Mouse (Mus musculus): ENCODE data around the gene Pphln1. TPM values are rescaled to one million over a fixed set of nuclear protein-coding genes. Genes with fewer than 3 reads are reported as not detected.

Pphln1 gene
- total and polyA plus RNA-seq, 2 experiments from 2014 or later = 32.3 to 37.9 TPM

- ATAC-seq = no peak
- no peaks in the 10 kb centered on the region for H3K9me3 ChIP-seq (ENCODE audit: low read length)
- WGBS = 86% methylated on average over 1 of the region's 1 CpGs
- H3K27me3 ChIP-seq (ENCODE audit: insufficient read depth, low read length) = no peaks in the 10 kb centered on the region
- TF ChIP-seq CTCF (IDR thresholded peaks at IDR 0.05; ENCODE audit: low read depth) = no peak
- no peaks in the 10 kb centered on the region for H3K4me1 ChIP-seq (ENCODE audit: insufficient read depth)
- no peak for DNase-seq
- H3K4me3 ChIP-seq (ENCODE audit: low read depth, low read length) = no peak overlapping the region
- no peaks in the 10 kb centered on the region for H3K36me3 ChIP-seq (ENCODE audit: insufficient read depth)
- H3K9ac ChIP-seq = no peak overlapping the region
- no peak overlapping the region for H3K27ac ChIP-seq (ENCODE audit: low read depth, low read length)
- no peak overlapping the region for H3K4me2 ChIP-seq (ENCODE audit: low read depth)
Observed at GRCm38 (mm10) chr15:93453296-93453695, 55.1 kb downstream of the Pphln1 start.

- H3K9ac ChIP-seq = no peak overlapping the region
- no peak for ATAC-seq
- TF ChIP-seq CTCF (IDR thresholded peaks at IDR 0.05; ENCODE audit: low read depth) = no peak
Observed at GRCm38 (mm10) chr15:93456005-93456404, 57.9 kb downstream of the Pphln1 start.

GRCm38 (mm10) chr15:93459422-93459821 lies 61.3 kb downstream of the Pphln1 start:
- no peak for DNase-seq
- Histone ChIP-seq H3K9me3 (ENCODE audit: low read length) (no peaks in the 10 kb centered on the region), H3K9ac (no peak overlapping the region), H3K27me3 (ENCODE audit: insufficient read depth, low read length) (no peaks in the 10 kb centered on the region), H3K4me2 (ENCODE audit: low read depth) (no peak overlapping the region), H3K4me1 (ENCODE audit: insufficient read depth) (no peaks in the 10 kb centered on the region), H3K4me3 (ENCODE audit: low read depth, low read length) (no peak overlapping the region), H3K36me3 (ENCODE audit: insufficient read depth) (0 out of 2 replicates have a peak, but pooled peaks cover 3% of the 10 kb centered on the region), H3K27ac (ENCODE audit: low read depth, low read length) (no peak overlapping the region)
- ATAC-seq = no peak
- TF ChIP-seq CTCF (IDR thresholded peaks at IDR 0.05; ENCODE audit: low read depth) = no peak
- 36% methylated on average over 5 of the region's 5 CpGs for WGBS

More at GRCm38 (mm10) chr15:93456005-93456404, 57.9 kb downstream of the Pphln1 start:
- no peak for DNase-seq
- Histone ChIP-seq H3K4me1 (ENCODE audit: insufficient read depth) (no peaks in the 10 kb centered on the region), H3K36me3 (ENCODE audit: insufficient read depth) (no peaks in the 10 kb centered on the region), H3K27me3 (ENCODE audit: insufficient read depth, low read length) (no peaks in the 10 kb centered on the region), H3K4me2 (ENCODE audit: low read depth) (no peak overlapping the region), H3K4me3 (ENCODE audit: low read depth, low read length) (no peak overlapping the region), H3K27ac (ENCODE audit: low read depth, low read length) (no peak overlapping the region), H3K9me3 (ENCODE audit: low read length) (no peaks in the 10 kb centered on the region)

GRCm38 (mm10) chr15:93461066-93461465 lies 62.9 kb downstream of the Pphln1 start:
- ATAC-seq (no peak), DNase-seq (no peak)
- Histone ChIP-seq H3K4me1 (ENCODE audit: insufficient read depth) (no peaks in the 10 kb centered on the region), H3K27me3 (ENCODE audit: insufficient read depth, low read length) (no peaks in the 10 kb centered on the region), H3K9ac (no peak overlapping the region), H3K4me3 (ENCODE audit: low read depth, low read length) (no peak overlapping the region), H3K9me3 (ENCODE audit: low read length) (no peaks in the 10 kb centered on the region), H3K27ac (ENCODE audit: low read depth, low read length) (no peak overlapping the region), H3K36me3 (ENCODE audit: insufficient read depth) (peaks cover 14% of the 10 kb centered on the region), H3K4me2 (ENCODE audit: low read depth) (no peak overlapping the region)
- TF ChIP-seq CTCF (IDR thresholded peaks at IDR 0.05; ENCODE audit: low read depth) = no peak
- 94% methylated on average over 23 of the region's 23 CpGs for WGBS

GRCm38 (mm10) chr15:93471651-93472050 lies 73.5 kb downstream of the Pphln1 start:
- DNase-seq (peak; percentile 26), ATAC-seq (peak; percentile 32; the same call in 1 of the 2 replicates)
- Histone ChIP-seq H3K27ac (ENCODE audit: low read depth, low read length) (no peak overlapping the region), H3K4me2 (ENCODE audit: low read depth) (no peak overlapping the region), H3K36me3 (ENCODE audit: insufficient read depth) (no peaks in the 10 kb centered on the region), H3K4me1 (ENCODE audit: insufficient read depth) (no peaks in the 10 kb centered on the region), H3K4me3 (ENCODE audit: low read depth, low read length) (no peak overlapping the region), H3K9ac (no peak overlapping the region), H3K9me3 (ENCODE audit: low read length) (no peaks in the 10 kb centered on the region), H3K27me3 (ENCODE audit: insufficient read depth, low read length) (no peaks in the 10 kb centered on the region)
- 26% methylated on average over 12 of the region's 12 CpGs for WGBS
- no peak for TF ChIP-seq CTCF (IDR thresholded peaks at IDR 0.05; ENCODE audit: low read depth)

- no peak for TF ChIP-seq CTCF (IDR thresholded peaks at IDR 0.05; ENCODE audit: low read depth)
- H3K9ac ChIP-seq = no peak overlapping the region
- H3K27me3 ChIP-seq (ENCODE audit: insufficient read depth, low read length) = no peaks in the 10 kb centered on the region
- WGBS = 23% methylated on average over 1 of the region's 1 CpGs
- DNase-seq (no peak), ATAC-seq (no peak)
- no peaks in the 10 kb centered on the region for H3K4me1 ChIP-seq (ENCODE audit: insufficient read depth)
- H3K27ac ChIP-seq (ENCODE audit: low read depth, low read length) = no peak overlapping the region
- no peaks in the 10 kb centered on the region for H3K36me3 ChIP-seq (ENCODE audit: insufficient read depth)
- H3K4me3 ChIP-seq (ENCODE audit: low read depth, low read length) = no peak overlapping the region
- H3K4me2 ChIP-seq (ENCODE audit: low read depth) = no peak overlapping the region
- no peaks in the 10 kb centered on the region for H3K9me3 ChIP-seq (ENCODE audit: low read length)
Observed at GRCm38 (mm10) chr15:93472089-93472488, 73.9 kb downstream of the Pphln1 start.

GRCm38 (mm10) chr15:93474277-93474676 lies 76.1 kb downstream of the Pphln1 start:
- no peaks in the 10 kb centered on the region for H3K27me3 ChIP-seq (ENCODE audit: insufficient read depth, low read length)
- no peak overlapping the region for H3K4me3 ChIP-seq (ENCODE audit: low read depth, low read length)
- H3K4me1 ChIP-seq (ENCODE audit: insufficient read depth) = no peaks in the 10 kb centered on the region
- no peak for TF ChIP-seq CTCF (IDR thresholded peaks at IDR 0.05; ENCODE audit: low read depth)
- no peaks in the 10 kb centered on the region for H3K9me3 ChIP-seq (ENCODE audit: low read length)
- H3K27ac ChIP-seq (ENCODE audit: low read depth, low read length) = no peak overlapping the region
- WGBS = 83% methylated on average over 3 of the region's 3 CpGs
- H3K9ac ChIP-seq = no peak overlapping the region
- no peak overlapping the region for H3K4me2 ChIP-seq (ENCODE audit: low read depth)
- H3K36me3 ChIP-seq (ENCODE audit: insufficient read depth) = no peaks in the 10 kb centered on the region
- ATAC-seq (no peak), DNase-seq (no peak)

GRCm38 (mm10) chr15:93475688-93476087 lies 77.5 kb downstream of the Pphln1 start:
- Histone ChIP-seq H3K4me2 (ENCODE audit: low read depth) (no peak overlapping the region), H3K9me3 (ENCODE audit: low read length) (no peaks in the 10 kb centered on the region), H3K27me3 (ENCODE audit: insufficient read depth, low read length) (no peaks in the 10 kb centered on the region), H3K4me1 (ENCODE audit: insufficient read depth) (no peaks in the 10 kb centered on the region), H3K9ac (no peak overlapping the region), H3K4me3 (ENCODE audit: low read depth, low read length) (no peak overlapping the region), H3K27ac (ENCODE audit: low read depth, low read length) (no peak overlapping the region), H3K36me3 (ENCODE audit: insufficient read depth) (no peaks in the 10 kb centered on the region)
- ATAC-seq = no peak
- WGBS = 82% methylated on average over 8 of the region's 8 CpGs
- TF ChIP-seq CTCF (IDR thresholded peaks at IDR 0.05; ENCODE audit: low read depth) = no peak
- no peak for DNase-seq

Measured in forebrain, postnatal 0 days (tissue).